Mouse (Mus musculus) large intestine, adult 2 months (tissue): Measurements from ENCODE around the gene Gsk3b. TPM values are rescaled to one million over a fixed set of nuclear protein-coding genes. Genes with fewer than 3 reads are reported as not detected.
"Not testable (repeated sequence)": the region's sequence is repeated elsewhere in the genome, so short reads cannot be mapped to it uniquely, and the experiment has no call there.

Experiments
- DNase-seq: peaks from one replicate; pipeline ENCODE4 v3.0.0-alpha.2; 2012; ENCODE audit warnings: low read depth, low spot score
- WGBS: fragments of 180-500 bp; shearing (Covaris S2); methylation state at CpG from one replicate; pipeline ENCODE4 v1.1.7; 2018; 5-methylcytosine and 5-hydroxymethylcytosine counted together
- polyA plus RNA-seq: library from polyadenylated mRNA; depleted of rRNA; stranded (reverse); fragments of >200 nt; gene quantifications from 2 replicates; pipeline ENCODE4 v1.2.3, GENCODE M21; 2012

Gsk3b gene
- polyA plus RNA-seq, 1 experiment = 7.1 TPM

DNA sequence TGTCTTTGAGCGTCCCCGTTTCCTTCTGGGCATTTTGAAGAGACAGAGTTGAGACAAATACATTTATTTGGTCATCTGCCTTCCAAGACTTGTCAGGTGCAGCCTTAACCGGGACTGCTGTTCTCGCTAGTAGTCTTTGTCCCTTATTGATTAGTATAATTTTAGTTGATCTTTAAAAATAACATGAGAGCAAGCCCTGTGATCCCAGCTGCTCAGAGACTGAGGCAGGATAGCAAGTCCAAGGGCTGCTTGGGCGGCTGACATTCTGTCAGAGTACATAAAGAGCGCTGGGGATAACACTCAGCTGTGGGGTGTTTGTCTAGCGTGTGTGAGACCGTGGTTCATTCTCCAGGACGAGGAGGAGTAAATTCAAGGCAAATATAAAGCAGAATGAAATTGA is 8.7 kb downstream of the Gsk3b start:
- WGBS = 67% methylated on average over 9 of the region's 9 CpGs
- DNase-seq = no peak

DNA sequence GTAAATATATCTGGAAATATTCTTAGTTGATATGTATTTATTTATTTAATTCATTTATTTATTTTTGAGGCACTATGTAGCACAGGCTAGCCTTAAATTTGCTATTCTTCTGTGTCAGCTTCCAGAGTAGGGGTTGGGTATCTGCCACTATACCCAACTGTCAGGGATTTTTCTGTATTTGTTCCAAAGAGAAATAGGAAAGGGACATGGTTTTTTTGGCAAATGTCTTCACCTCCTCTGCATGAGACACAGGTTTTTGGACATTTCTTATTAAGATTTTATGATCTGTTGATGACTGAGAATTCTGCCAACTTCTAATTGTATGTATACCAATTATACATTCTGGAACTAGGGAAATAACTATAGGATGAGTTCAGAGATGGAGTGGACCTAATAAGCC is 10.5 kb downstream of the Gsk3b start:
- no peak for DNase-seq

DNA sequence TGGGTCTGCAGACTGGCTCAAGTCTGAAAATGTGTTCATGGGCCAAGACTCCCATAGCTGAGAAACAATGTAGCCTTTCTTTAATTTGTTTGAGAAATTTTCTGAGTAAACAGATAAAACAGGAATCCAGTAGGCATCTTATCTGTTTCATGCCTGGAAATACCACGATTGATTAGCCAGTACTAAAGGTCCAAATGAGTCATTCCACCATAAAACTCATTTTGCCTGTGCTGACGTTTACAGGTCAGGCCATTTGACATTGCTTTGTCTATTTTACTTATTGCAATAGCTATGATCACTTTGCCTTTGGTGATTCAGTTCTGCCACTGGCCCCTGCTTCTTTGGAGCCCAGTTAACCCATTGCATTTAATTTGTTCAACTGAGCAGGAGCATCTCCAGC is 11.8 kb downstream of the Gsk3b start:
- WGBS = 26% methylated on average over 2 of the region's 2 CpGs
- DNase-seq = no peak

DNA sequence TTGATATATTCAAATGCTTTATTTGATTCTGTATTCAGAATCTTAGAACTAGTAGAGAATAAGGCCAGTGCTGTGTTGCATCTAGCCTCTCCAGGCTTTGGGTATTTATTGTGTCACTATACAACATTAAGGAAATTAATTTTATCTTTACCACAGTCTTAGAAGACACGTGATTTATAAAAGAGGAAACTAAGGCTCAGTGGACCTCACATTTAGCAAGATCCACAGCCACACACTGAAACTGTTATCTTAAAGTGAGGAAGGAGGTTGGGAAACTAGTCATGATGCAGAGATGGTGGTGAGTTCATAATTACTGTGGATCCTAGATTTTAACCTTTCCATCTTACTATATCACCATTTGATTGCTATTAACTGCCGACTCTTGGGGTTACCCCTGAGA is 16.7 kb downstream of the Gsk3b start:
- DNase-seq = no peak
- WGBS = 67% methylated on average over 2 of the region's 2 CpGs

DNA sequence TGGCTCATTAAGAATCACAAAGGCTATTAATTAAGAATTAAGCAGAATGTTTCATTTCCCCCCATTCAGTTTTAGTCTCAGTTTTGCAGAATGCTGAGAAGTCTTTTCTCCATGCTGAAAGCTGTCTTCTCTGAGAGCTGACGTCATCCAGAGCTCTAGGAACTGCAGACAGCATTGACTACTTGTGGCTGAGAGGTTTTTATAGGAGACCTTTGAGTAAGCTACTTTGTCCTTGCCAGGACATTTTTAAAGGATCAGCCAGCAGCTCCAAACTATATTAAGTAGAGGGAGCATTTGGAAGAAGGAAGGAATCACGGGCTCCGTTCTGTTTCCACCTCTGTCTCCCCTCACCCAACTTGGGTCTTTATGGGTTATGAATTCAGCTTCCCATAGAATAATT is 17.7 kb downstream of the Gsk3b start:
- 67% methylated on average over 3 of the region's 3 CpGs for WGBS
- DNase-seq = no peak

DNA sequence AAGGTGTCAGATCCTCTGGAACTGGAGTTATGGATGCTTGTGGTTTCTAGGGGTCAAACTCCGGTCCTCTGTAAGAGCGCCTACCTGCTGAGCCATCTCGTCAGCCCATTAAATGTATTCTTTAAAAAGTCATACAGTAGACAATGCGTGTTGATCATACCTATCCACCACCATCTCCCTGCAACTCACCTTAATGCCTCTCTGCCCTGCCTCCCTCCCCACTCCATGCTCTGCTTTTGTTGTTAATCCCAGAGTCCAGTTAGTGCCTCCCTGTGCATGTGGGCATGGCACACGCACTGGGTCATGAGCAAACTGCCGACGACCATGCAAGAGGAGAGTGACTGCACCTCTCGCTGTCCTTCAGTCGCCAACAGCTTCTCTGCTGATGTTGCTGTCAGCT is 21.2 kb downstream of the Gsk3b start:
- 80% methylated on average over 9 of the region's 9 CpGs for WGBS
- no peak for DNase-seq

DNA sequence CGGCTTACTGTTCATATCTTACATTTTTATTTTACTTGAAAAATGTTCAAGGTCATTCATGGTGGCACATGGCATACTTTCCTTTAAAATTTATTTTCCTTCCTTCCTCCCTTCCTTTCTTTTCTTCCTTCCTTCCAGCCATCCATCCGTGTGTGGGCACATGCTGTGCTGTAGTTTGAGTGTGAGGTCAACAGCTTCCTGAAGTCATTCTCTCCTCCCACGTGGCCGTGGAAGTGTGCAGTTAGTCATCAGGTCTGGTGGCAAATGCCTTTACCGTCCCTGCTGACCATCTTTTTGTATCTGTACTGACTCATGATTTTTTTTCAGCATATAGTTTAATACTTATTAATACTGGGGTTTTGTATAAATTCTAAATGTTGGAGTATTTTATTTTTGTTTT is 21.8 kb downstream of the Gsk3b start:
- no peak for DNase-seq
- 18% methylated on average over 5 of the region's 5 CpGs for WGBS

DNA sequence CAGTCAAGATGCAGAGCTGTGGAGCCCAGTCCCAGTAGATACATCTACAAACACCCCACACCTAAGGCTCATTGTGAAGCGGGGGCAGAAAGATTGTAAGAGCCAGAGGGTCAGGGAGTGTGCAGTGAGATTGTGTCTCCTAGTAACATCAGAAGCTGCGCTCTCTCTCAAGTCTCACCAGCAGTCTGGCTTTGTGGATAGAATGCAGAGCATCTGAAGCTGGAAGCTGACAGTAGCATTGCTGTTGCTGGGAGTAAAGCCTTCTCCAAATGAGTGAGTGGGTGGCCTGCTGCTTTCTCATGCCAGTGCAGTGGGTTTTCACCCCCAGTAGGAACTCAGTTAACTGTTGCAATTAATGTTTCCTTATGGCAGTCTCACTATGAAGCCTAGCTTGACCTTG is 25.3 kb downstream of the Gsk3b start:
- no peak for DNase-seq
- WGBS = 94% methylated on average over 2 of the region's 2 CpGs

DNA sequence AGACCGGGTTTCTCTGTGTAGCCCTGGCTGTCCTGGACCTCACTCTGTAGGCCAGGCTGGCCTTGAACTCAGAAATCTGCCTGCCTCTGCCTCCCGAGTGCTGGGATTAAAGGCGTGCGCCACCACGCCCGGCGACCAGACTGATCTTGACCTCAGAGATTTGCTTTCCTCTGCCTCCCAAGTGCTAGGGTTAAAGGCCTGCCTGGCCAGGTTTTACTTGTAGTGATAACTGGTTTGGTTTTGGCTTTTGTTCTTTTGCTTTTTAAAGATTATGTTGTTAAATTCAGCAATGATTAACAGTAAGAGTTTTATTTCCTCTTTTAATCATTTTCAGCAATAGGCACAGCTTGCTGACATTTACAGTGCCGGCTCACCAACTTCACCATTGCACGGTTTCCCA is 29.1 kb downstream of the Gsk3b start:
- not testable (repeated sequence) for DNase-seq
- WGBS = 61% methylated on average over 9 of the region's 9 CpGs

DNA sequence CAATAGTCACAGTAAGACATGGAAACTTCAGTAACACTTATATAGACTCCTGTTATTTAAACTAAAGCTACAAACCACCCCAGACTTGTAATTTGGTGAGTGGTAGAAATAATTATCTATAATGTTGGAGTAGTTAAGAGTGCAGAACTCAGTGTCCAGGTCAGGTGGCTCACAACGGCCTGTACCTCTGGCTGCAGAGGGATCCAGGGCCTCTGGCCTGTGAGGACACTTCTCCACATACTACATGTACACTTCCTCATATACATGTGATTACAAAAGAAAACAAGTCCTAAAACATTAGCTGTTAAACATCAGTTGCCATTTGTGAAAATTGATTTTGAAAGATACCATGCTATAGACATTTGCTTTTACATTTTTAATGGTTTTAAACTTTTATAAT is 29.9 kb downstream of the Gsk3b start:
- 56% methylated on average over 1 of the region's 1 CpGs for WGBS
- no peak for DNase-seq

DNA sequence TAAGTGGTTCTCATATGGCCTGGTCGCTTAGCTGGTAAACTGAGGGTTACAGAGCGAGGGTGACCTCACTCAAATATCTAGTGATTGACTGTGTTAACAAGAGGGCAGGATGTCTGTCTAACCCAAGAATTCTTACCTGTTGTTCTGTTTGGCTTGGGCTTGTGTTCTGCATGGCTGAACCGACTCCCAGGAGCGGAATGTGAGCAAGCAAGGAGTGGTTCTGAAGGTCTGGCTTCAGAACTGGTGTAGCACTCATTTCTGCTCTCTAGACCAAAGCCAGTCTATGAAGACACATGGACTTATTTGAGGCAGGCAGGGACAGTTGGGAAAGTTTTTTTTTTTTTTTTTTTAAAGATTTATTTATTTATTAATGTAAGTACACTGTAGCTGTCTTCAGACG is 30.5 kb downstream of the Gsk3b start:
- DNase-seq = no peak
- 87% methylated on average over 5 of the region's 5 CpGs for WGBS

DNA sequence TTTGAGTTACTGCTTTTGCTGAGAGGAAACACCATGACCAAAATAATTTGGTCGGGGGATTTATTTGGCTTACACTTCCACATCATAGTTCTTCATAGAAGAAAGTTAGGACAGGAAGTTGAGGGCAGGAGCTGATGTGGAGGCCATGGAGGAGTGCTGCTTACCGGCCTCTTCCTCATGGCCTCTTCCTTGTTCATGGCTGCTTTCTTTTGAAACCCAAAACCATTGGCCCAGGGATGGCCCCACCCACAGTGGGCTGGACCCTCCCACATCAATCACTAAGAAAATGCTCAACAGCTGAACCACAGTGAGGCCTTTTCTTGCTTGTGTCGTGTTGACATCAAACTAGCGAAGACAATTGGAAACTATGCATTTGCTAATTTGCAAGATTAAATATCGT is 40.4 kb downstream of the Gsk3b start:
- WGBS = 80% methylated on average over 5 of the region's 5 CpGs

DNA sequence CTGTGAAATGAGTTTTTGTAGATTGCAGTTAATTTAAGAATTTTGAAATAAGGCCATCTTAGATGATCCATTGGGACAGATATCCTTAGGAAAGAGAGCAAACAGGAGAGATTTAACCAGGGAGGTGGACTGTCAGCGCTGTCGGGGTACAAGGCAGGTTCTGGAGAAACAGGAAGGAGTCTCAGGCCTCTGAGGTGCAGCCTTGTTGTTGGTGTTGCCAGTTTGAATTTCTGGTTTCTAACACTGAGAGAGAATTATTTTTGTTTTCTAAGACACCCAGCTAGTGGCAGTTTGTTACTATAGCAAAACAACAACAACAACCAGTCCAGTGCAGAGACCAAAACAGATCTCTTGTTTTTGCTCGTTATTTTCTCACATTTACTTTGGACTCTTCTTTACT is 42.2 kb downstream of the Gsk3b start:
- DNase-seq = no peak
- WGBS = 30% methylated on average over 3 of the region's 3 CpGs

More for the DNA sequence above, 40.4 kb downstream of the Gsk3b start:
- DNase-seq = no peak

DNA sequence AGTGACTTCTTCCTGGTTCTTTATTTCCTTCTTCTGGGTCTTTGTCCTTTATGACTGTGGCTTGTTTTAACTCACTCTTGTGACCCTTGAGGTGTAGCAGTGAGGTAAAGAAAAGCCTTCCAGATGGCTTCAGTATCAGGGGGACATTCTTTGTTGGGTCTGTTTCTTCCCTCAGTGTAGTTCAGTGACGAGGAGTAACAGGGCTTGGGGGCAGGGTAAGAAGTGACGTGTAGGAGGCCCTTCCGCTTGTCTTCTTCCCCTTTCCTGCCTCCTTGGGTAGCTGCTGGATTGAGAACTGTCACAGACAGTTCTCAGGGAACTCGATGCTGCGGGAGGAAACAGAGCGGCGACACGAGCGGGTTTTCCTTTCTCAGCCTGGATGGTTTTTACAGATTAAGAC is 43.0 kb downstream of the Gsk3b start:
- peak; percentile 27 for DNase-seq
- 30% methylated on average over 9 of the region's 9 CpGs for WGBS

DNA sequence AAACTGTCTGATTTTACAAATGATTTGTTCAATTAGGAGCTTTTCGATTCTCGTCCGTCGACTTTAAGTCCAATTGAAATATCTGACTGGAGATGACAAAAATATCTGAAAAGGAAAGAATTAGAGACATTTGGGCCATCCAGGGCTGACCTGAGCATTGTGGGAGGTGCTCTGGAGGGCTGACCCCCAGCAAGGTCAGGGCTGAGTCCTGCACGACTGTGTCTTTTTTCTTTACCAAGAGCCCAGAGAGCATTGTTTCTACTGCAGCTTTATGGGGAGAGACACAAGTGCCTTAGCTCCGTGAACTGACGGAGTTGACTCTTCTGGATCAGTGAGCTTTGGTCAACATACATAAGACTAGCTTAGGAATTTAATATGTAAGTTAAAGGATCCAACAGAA is 43.4 kb downstream of the Gsk3b start:
- DNase-seq = no peak
- 72% methylated on average over 7 of the region's 7 CpGs for WGBS

DNA sequence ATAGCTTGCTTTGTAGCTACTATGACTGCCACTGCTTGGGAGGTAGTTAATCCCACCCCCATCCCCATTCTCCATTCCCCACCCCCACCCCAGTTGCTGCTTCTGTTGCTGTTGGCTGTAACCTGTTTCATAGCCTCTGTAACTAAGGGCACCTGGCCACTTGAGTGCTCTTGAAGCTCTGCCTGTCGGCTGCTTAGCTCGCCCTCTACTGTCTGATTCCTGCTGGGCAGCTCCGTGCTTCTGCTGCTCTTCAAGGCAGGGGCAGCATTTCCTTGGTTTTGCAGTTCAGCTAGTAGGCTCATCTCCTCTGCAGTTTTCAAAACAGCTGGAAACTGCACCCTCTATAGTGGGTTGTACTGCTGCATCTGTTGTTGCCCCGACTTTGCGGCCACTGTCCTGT is 48.5 kb downstream of the Gsk3b start:
- DNase-seq = no peak
- WGBS = 47% methylated on average over 5 of the region's 5 CpGs

DNA sequence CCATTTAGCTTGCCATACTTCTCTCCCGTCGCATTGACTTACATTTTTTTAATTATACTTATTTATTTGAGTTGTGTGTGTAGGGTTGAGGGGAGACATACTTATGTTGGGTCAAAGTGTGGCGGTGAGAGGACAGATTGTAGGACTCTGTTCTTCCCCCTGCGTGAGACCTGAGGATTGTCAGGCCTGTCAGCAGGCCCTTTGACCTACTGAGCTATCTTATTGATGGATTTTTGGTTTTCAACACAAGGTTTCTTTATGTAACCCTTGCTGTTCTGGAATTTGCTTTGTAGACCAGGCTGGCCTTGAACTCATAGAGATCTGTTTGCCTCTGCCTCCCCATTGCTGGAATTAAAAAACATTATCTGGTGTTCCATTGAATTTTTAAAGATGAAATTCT is 56.1 kb downstream of the Gsk3b start:
- 85% methylated on average over 4 of the region's 4 CpGs for WGBS
- no peak for DNase-seq

DNA sequence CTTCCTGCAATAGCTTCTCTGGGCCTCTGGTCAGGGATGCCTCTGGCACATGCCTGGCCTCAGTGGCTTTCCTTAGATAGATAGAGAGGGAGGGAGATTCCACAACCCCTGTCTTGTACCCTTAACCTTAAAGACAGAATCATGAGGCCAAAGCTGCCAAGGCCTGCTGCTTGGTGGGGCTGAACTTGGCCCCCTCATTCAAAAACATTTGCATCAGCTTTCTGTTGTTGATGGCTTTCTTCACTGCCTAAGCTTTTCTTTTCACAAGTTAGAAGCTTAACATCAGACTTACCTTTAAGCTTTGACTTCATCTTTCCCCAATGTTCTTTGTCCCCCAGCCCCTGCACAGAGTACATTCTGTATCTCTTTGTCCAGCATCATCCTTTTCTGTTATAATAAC is 61.8 kb downstream of the Gsk3b start:
- no peak for DNase-seq

DNA sequence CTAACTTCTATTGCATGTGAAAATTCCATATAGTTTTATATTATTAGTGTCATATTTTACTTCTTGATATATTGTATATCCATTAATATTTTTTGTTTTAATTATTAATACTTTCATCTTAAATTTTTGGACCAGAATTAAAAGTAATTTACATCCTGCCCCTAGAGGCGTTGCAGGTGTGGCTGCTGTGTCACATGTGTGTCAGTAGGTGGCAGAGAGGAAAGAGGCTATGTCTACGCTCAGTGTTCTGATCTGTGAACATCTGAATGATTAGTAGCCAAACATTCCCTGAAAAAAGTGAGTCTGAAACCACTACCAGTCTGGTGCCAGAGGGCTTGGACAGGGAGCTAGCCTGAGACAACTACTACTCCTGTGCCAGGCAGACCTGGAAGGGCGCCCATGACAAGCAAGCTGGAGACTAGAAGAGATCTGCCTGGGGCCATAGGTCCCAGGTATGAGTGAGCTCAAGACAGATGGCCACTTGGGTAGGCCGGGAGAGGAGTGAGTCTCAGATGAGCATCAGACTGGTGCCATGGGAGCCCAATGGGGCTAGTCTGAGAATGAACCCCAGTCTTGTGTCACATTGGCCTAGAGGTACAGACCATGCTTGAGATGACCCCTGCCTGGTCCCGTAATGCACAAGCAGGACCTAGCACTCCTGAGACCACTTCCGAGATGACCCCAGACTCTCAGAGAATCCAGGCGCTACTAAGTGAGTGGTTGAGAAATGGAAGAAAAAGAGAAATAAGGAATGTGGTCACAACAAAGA is 69.2 kb downstream of the Gsk3b start:
- DNase-seq = no peak
- 88% methylated on average over 7 of the region's 7 CpGs for WGBS

DNA sequence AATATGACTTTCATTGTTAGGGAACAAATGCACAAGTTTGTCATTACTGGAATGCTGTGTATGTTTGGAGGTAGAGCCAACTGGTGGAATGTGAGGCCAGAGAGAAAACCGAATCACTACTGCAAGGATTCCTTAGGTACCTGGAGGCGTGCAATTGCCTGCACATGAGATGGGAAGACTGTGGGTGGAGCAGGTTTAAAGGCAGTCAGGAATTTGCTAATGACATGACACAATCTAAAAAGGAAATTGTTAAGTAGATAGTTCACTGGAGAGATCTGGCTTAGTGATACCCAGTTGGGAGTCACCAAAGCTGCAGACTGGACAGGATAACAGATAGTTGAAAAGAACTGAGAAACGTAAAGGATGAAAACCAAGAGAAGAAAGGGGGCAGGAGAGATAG is 73.2 kb downstream of the Gsk3b start:
- DNase-seq = no peak
- 56% methylated on average over 3 of the region's 3 CpGs for WGBS

DNA sequence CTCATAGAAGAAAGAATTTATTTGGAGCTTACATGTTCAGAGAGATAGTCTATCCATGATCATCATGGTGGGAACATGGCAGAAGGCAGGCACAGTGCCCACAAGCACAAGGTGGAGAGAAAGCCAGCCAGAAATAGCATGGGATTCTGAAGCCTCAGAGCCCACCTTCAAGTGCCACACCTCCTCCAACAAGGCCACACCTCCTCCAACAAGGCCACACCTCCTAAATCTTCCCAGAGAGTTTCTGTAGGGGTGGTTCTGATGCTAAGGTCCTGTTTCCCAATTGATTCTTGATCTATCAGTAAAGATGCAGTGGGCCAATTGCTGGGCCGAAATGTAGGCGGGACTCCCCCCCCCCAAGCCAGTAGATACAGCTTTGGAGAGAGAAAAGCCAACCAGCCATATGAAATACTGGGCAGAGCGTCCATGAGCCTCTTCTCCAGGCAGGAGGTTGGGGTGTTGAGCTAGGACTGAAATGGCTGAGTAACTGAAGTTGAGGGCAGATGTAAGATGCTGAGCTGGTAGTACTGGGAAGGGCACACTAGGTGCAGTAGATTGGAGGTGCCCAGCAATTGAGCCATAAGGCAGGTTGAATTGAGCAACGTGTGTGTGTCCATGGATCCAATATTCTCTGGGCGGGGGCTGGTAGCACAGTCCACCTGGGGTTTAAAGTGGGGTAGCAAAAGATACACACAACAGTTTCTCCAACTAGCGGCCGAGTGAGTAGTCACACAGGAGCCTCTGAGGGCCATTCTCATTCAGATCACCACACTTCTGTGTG is 76.2 kb downstream of the Gsk3b start:
- WGBS = 94% methylated on average over 7 of the region's 7 CpGs
- DNase-seq = no peak
